Mouse (Mus musculus) brain, embryonic 14.5 days (tissue): ENCODE measurements at regions not wholly inside any gene's neighbourhood (a gene's known extent, or its start where the extent isn't known, plus 50 kb on each side); places are given as distances from the start of the nearest gene placed in this dataset.

Experiments used
- DNase-seq: peaks from one replicate; pipeline ENCODE4 v3.0.0-alpha.2; 2011; ENCODE audit warnings: low read depth
- CTCF ChIP-seq: fragments of 200-500 bp; IDR thresholded peaks from 2 replicates; pipeline ENCODE4 v1.5.1; 2012; ENCODE audit warnings: inconsistent platforms, mild to moderate bottlenecking, moderate library complexity, borderline replicate concordance; ENCODE audit not compliant: insufficient read depth, insufficient read length; ENCODE audit errors: extremely low read depth
- POLR2A ChIP-seq: fragments of 200-500 bp; IDR thresholded peaks from 2 replicates; pipeline ENCODE4 v1.6.1; 2012; ENCODE audit warnings: mild to moderate bottlenecking, inconsistent platforms, borderline replicate concordance; ENCODE audit not compliant: poor library complexity, insufficient read depth, insufficient read length, severe bottlenecking; ENCODE audit errors: extremely low read depth

DNA sequence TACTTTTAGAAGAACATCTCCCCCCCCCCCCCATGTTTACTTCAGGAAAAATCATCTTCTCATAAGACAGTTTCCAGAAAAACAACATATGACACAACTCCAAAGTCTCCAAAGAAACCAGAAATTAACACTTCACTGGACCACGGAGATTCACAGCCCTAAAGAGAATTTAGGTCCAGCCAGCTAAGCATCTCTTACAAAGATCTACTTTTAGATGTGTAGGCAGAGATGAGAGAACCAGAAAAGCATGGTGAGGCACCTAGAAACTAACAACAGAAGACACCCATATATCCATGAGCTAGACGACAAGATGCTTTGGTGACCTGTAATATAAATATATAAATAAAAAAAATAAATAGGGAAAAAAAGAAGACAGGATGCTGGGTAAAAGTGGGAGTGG, 105.2 kb upstream of the Hpf1 start:
- TF ChIP-seq POLR2A = no peak
- no peak for TF ChIP-seq CTCF
- DNase-seq = no peak

DNA sequence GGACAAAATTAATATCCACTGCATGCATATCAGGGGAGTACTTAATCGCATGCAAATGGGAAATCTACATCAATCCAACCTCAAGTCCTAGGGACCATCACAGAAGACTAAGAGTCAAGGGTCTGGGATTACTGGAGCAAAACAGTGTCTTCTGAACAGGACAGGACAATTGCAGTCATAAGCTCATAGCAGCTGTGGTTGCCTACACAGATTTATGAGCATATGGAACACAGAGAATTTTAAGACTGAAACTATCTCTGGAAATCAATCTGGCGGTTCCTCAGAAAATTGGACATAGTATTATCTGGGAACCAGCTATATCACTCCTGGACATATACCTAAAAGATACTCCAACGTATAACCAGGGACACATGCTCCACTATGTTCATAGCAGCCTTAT, 99.8 kb upstream of the Hpf1 start:
- DNase-seq = no peak
- TF ChIP-seq POLR2A = no peak
- no peak for TF ChIP-seq CTCF

DNA sequence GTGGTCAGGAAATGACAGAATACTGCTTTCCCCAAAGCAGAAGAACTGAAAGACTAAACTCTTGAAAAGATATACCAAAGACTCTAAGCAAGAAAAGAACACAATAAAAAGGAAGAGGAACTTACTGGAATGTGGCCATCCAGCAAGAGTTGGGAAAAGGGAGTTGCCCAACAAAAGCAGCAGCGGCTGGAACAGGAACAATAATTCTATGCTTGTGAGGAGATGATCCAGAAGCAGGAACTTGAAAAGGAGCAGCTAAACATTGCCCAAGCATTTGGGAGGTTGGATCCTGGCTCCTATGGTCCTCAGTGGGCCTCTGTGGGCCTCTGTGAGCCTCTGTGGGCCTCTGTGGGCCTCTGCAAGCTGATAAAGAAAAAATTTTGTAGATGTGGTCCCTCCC, 97.7 kb upstream of the Hpf1 start:
- DNase-seq = no peak
- TF ChIP-seq CTCF (no peak), POLR2A (no peak)

DNA sequence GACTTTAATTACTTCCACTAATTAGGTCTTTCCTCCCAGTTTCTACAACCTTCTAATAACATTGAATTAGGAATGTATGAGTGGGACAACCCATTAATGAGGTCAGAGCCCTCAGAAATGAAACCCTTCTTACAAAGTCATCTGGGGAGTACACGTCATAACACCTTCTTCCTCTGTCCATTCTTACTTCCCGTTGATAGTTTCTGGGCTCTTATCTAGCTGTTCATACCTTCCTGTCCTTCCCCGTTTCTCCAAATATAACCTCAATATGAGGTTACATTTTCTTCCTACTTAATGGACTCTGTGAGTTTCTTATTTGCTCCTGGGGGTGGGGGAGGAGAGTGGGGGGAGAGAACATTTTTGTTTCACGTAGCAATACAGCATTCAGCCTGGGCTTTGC, 85.4 kb upstream of the Hpf1 start:
- no peak for TF ChIP-seq POLR2A
- no peak for TF ChIP-seq CTCF
- no peak for DNase-seq

DNA sequence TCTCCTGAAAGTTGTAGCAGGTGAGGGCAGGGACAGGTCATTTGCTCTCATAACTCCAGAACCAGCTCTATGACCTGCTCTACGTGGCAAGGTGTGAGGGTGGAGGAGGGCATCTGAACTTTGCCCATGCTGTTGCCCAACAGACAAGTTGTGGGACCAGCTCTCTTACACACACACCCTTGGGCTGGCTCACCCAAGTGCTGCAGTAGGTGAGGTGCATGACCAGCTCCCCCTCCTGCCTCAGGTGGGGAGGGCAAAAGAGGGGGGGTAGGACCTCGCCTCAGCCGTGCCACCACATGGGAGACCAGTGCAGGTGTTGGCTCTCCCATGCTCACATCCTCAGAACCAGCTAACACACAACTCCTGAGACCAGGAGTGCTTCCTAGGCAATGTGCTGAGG, 83.4 kb upstream of the Hpf1 start:
- DNase-seq = no peak
- no peak for TF ChIP-seq POLR2A
- TF ChIP-seq CTCF = no peak

DNA sequence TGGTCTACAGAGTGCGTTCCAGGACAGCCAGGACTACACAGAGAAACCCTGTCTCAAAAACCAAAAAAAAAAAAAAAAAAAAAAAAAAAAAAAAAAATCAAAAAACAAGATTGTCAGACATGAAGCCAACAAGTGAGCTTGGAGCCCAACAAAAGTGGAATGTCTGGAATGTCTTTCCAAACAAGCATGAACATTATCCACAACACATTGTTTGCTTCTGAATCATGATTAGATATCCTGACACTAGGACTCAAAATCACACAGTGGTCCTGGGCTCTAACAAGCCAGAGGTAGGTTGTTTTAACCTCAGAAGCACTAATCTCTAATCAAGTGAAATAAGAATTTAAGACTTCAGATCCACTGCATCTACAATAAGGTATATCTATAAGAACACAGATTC, 80.4 kb upstream of the Hpf1 start:
- TF ChIP-seq POLR2A (no peak), CTCF (no peak)
- no peak for DNase-seq

DNA sequence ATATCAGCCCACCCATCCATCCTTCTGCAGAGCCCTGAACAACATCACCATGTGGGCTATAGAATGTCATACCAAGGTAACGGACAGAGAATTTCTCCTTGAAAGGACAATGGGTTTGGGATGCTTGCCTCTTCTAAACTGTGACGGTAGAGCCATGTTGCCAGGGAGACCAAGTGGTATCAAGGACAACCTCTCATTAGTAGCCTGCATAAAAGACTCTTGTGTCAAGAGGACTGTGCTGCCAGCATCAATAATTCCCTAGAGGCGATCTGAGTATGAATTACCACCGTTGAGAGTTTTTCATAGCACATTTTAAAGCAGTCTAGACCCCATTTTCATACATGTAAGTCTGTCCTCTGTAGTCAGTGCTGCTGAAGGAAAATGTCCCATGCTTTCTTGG, 79.3 kb upstream of the Hpf1 start:
- DNase-seq = peak; percentile 77

DNA sequence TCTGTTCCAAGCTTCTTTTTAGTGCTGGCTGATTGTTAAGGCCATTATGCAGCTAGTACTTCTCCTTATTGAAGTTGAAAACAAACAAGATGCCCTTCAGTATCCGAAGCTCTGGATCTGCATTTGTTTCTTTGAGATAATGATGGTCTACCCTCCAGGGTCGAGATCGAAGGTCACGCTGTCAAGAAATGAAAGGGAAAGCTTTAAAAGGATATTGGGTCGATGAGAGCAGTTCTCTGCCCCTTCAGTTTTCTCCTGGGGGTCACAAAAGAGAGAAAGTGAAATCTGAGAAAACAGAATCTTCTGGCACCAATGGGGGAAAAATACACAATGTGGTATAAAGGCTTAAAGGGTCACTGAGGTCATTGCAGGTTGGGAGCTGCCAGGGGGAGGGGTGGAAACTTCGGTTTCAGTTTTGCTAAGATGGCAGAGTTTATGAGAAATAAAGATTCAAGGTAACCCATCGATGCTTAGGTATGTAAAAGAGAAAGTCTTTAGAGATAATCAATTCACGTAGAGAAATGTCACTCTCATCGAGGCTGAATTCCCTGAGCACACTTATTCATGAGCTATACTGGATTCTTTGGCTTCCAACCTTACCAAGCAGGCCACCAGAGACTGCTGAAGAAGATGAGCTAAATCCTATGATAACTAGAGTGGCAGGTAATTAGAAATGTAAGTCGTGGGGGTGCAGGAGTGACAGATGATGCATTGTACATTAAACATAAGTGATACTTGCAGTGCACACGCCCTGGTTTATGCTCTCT, 64.4 kb upstream of the Hpf1 start:
- peak; percentile 35 for DNase-seq
- TF ChIP-seq POLR2A = no peak
- TF ChIP-seq CTCF = no peak

More for the DNA sequence above, 79.3 kb upstream of the Hpf1 start:
- TF ChIP-seq POLR2A = no peak
- no peak for TF ChIP-seq CTCF

GRCm38 (mm10) chr8:60827241-60827640, 63.0 kb upstream of the Hpf1 start:
- DNase-seq = no peak
- TF ChIP-seq POLR2A = no peak
- TF ChIP-seq CTCF = no peak

DNA sequence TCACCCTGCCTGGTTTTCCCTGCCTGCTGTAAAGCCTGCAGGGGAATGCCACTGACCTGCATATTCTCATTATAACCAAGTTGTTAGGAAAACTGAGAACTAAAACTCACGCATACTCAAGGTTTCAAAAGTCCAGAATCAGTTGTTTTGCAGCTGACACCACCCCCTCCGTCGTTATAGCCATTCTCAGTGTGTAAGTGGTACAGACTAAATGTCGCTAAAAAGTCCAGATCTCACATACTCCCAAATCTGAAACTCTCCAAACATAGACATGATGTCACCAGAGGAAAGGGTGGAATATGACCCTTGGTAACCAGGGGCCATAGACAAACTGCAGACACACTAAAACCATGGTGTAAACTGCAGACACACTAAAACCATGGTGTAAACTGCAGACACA, 61.1 kb upstream of the Hpf1 start:
- no peak for DNase-seq
- no peak for TF ChIP-seq POLR2A
- no peak for TF ChIP-seq CTCF

GRCm38 (mm10) chr8:60830556-60830955, 59.7 kb upstream of the Hpf1 start:
- DNase-seq = no peak
- TF ChIP-seq CTCF (no peak), POLR2A (no peak)

GRCm38 (mm10) chr8:60838526-60838925, 51.7 kb upstream of the Hpf1 start:
- DNase-seq = no peak
- TF ChIP-seq POLR2A (no peak), CTCF (no peak)
